Mouse (Mus musculus) Patski (cell line): ENCODE results near the gene Rad51d. TPM values are rescaled to one million over a fixed set of nuclear protein-coding genes. Genes with fewer than 3 reads are reported as not detected.
A peak's percentile ranks its signal among the peaks of the same experiment; 100 is the strongest.

Experiments
- ATAC-seq: fragments of 100-300 bp; one replicate; pipeline ENCODE4 v1.8.0; 2021
- CTCF ChIA-PET: fragments of 350-600 bp; sonication (Branson Sonifier 250); formaldehyde crosslinking; loops from one replicate; lab custom pipeline; 2022; ENCODE audit warnings: inconsistent platforms; lab: Charles Lee
- POLR2A ChIA-PET: fragments of 350-600 bp; sonication (Branson Sonifier 250); formaldehyde crosslinking; loops from one replicate; lab custom pipeline; 2022; ENCODE audit warnings: antibody characterized with exemption, inconsistent platforms; lab: Charles Lee
- DNase-seq: peaks from one replicate; pipeline ENCODE4 v3.0.0-alpha.2; 2011; ENCODE audit warnings: low read depth, low spot score
- H3K27me3 ChIP-seq: fragments of 371-371 bp; one replicate; pipeline ENCODE4 v1.5.1; 2021
- CTCF ChIP-seq: fragments of 100-300 bp; IDR thresholded peaks from one replicate; pipeline ENCODE4 v1.5.1; 2021
- in situ Hi-C: fragments of 300-500 bp; cut with MboI; formaldehyde crosslinking; loops from 3 replicates; pipeline ENCODE4 v1.11.1; 2018; ENCODE audit warnings: low pct_unique_long_range_greater_than_20kb, mixed read lengths
- polyA plus RNA-seq: library from polyadenylated mRNA; unstranded; gene quantifications from one replicate; pipeline ENCODE4 v1.2.3, GENCODE M21; 2021

Rad51d gene
- polyA plus RNA-seq, 1 experiment from 2014 or later = 20.3 TPM

GRCm38 (mm10) chr11:82914711-82915352 lies 24.4 kb upstream of the Rad51d start:
- ChIA-PET CTCF (interaction anchor here (0.6 to 1.5 kb wide), 6 partner anchors 10 to 50 kb away, joined by 3 to 6 read pairs (median 4); no protein-coding TSS in a partner anchor), POLR2A (no interaction called here)
- ATAC-seq (peak; percentile 75), DNase-seq (peak; percentile 15)
- peaks cover 30% of the 10 kb centered on the region for H3K27me3 ChIP-seq
- peak; percentile 95 for TF ChIP-seq CTCF
- in situ Hi-C loops = loop anchor here (5.0 to 25.0 kb wide), 3 partner anchors 42 to 350 kb away; partner anchors contain the start of genes Slfn3 and Slfn4

- in situ Hi-C loops = loop anchor here (10.0 to 25.0 kb wide), 2 partner anchors 276 to 354 kb away; partner anchors contain the start of genes Slfn3 and Slfn4
- POLR2A ChIA-PET = no interaction called here
- H3K27me3 ChIP-seq = peaks cover 3% of the 10 kb centered on the region
- CTCF ChIA-PET = no interaction called here
- ATAC-seq = no peak
- no peak for TF ChIP-seq CTCF
- no peak for DNase-seq
Observed at GRCm38 (mm10) chr11:82910679-82911389, 20.4 kb upstream of the Rad51d start.

- in situ Hi-C loops = loop anchor here (10.0 to 25.0 kb wide), 2 partner anchors 277 to 355 kb away; partner anchors contain the start of genes Slfn3 and Slfn4
- no peak for TF ChIP-seq CTCF
- no peak for DNase-seq
- ChIA-PET CTCF (no interaction called here), POLR2A (interaction anchor here (0.5 kb wide), 1 partner anchor 393 kb away, joined by 3 read pairs; no protein-coding TSS in a partner anchor)
- peaks cover 3% of the 10 kb centered on the region for H3K27me3 ChIP-seq
- no peak for ATAC-seq
Observed at GRCm38 (mm10) chr11:82910250-82910649, 19.8 kb upstream of the Rad51d start, which contains the start of gene Unc45b. Gene Unc45b, plus strand, starts transcription at chr11:82910550.

GRCm38 (mm10) chr11:82908608-82908989 lies 18.2 kb upstream of the Rad51d start:
- in situ Hi-C loops = loop anchor here (25.0 kb wide), 1 partner anchor 279 kb away; the partner anchor contains the start of genes Slfn3 and Slfn4
- POLR2A ChIA-PET = no interaction called here
- CTCF ChIA-PET = interaction anchor here (1.2 to 1.6 kb wide), 2 partner anchors 11 to 18 kb away, joined by 5 to 6 read pairs; partner anchors contain the start of gene Rad51d
- no peak for TF ChIP-seq CTCF
- DNase-seq = no peak
- ATAC-seq = no peak
- H3K27me3 ChIP-seq = peaks cover 1% of the 10 kb centered on the region

GRCm38 (mm10) chr11:82907651-82908607 lies 17.5 kb upstream of the Rad51d start, which contains the start of gene Nle1:
Gene Nle1, minus strand, starts transcription at chr11:82908411.
- no peaks in the 10 kb centered on the region for H3K27me3 ChIP-seq
- DNase-seq (no peak), ATAC-seq (peak; percentile 83)
- TF ChIP-seq CTCF = peak; percentile 99
- in situ Hi-C loops = loop anchor here (25.0 kb wide), 1 partner anchor 279 kb away; the partner anchor contains the start of genes Slfn3 and Slfn4
- ChIA-PET POLR2A (interaction anchor here (0.9 kb wide), 1 partner anchor 17 kb away, joined by 4 read pairs; the partner anchor contains the start of gene Fndc8), CTCF (interaction anchor here (1.2 to 1.6 kb wide), 3 partner anchors 11 to 17 kb away, joined by 4 to 6 read pairs (median 5); partner anchors contain the start of genes Fndc8 and Rad51d)

GRCm38 (mm10) chr11:82905816-82906215 lies 15.4 kb upstream of the Rad51d start:
- ChIA-PET CTCF (interaction anchor here (1.0 to 1.2 kb wide), 2 partner anchors 8 to 12 kb away, joined by 3 read pairs; no protein-coding TSS in a partner anchor), POLR2A (no interaction called here)
- TF ChIP-seq CTCF = no peak
- ATAC-seq = no peak
- no peaks in the 10 kb centered on the region for H3K27me3 ChIP-seq
- DNase-seq = no peak
- in situ Hi-C loops = loop anchor here (25.0 kb wide), 1 partner anchor 281 kb away; the partner anchor contains the start of genes Slfn3 and Slfn4

GRCm38 (mm10) chr11:82904952-82905351 lies 14.5 kb upstream of the Rad51d start:
- ChIA-PET CTCF (interaction anchor here (0.8 to 1.7 kb wide), 3 partner anchors 9 to 11 kb away, joined by 3 to 4 read pairs (median 3); no protein-coding TSS in a partner anchor), POLR2A (no interaction called here)
- no peaks in the 10 kb centered on the region for H3K27me3 ChIP-seq
- in situ Hi-C loops = loop anchor here (25.0 kb wide), 1 partner anchor 282 kb away; the partner anchor contains the start of genes Slfn3 and Slfn4
- DNase-seq = no peak
- no peak for TF ChIP-seq CTCF
- ATAC-seq = no peak

GRCm38 (mm10) chr11:82901606-82902310 lies 11.3 kb upstream of the Rad51d start:
- ChIA-PET CTCF (no interaction called here), POLR2A (no interaction called here)
- in situ Hi-C loops = loop anchor here (25.0 kb wide), 1 partner anchor 286 kb away; the partner anchor contains the start of genes Slfn3 and Slfn4
- TF ChIP-seq CTCF = no peak
- DNase-seq (no peak), ATAC-seq (no peak)
- H3K27me3 ChIP-seq = no peaks in the 10 kb centered on the region
